Mouse (Mus musculus) hindbrain, embryonic 14.5 days (tissue): ENCODE measurements around the gene Ypel5. TPM values are rescaled to one million over a fixed set of nuclear protein-coding genes. Genes with fewer than 3 reads are reported as not detected.

Source experiments
- ATAC-seq: fragments of 200-750 bp; cut with Nextera tagmentation; 2 replicates; pipeline ENCODE4 v1.8.0; 2017; ENCODE audit warnings: moderate number of reproducible peaks, mild to moderate bottlenecking, moderate TSS enrichment, moderate library complexity; ENCODE audit not compliant: low FRiP score
- DNase-seq: peaks from one replicate; pipeline ENCODE4 v3.0.0-alpha.2; 2015; ENCODE audit warnings: low spot score
- H3K27ac ChIP-seq: fragments of 300-500 bp; sonication (generic); 2 replicates; pipeline ENCODE4 v1.5.1; 2014; ENCODE audit warnings: mild to moderate bottlenecking, moderate library complexity
- H3K27me3 ChIP-seq: fragments of 300-500 bp; sonication (generic); 2 replicates; pipeline ENCODE4 v1.6.1; 2014; ENCODE audit warnings: mild to moderate bottlenecking, low read length, mixed read lengths; ENCODE audit not compliant: control insufficient read depth, insufficient read depth
- H3K36me3 ChIP-seq: fragments of 300-500 bp; sonication (generic); replicated peaks from 2 replicates; pipeline ENCODE4 v1.6.1; 2014; ENCODE audit not compliant: control insufficient read depth, insufficient read depth
- H3K4me1 ChIP-seq: fragments of 300-500 bp; sonication (generic); replicated peaks from 2 replicates; pipeline ENCODE4 v1.6.1; 2014; ENCODE audit warnings: antibody characterized with exemption, low read length, mixed read lengths; ENCODE audit not compliant: control insufficient read depth, insufficient read depth
- H3K4me2 ChIP-seq: fragments of 300-500 bp; sonication (generic); replicated peaks from 2 replicates; pipeline ENCODE4 v1.6.1; 2014; ENCODE audit warnings: mild to moderate bottlenecking, moderate library complexity
- H3K4me3 ChIP-seq: fragments of 300-500 bp; sonication (generic); replicated peaks from 2 replicates; pipeline ENCODE4 v1.5.1; 2014; ENCODE audit warnings: mild to moderate bottlenecking, low read length
- H3K9ac ChIP-seq: fragments of 300-500 bp; sonication (generic); 2 replicates; pipeline ENCODE4 v1.6.1; 2014
- H3K9me3 ChIP-seq: fragments of 300-500 bp; sonication (generic); 2 replicates; pipeline ENCODE4 v1.6.1; 2016; ENCODE audit warnings: low read length; ENCODE audit not compliant: control insufficient read depth
- WGBS: fragments of 180-500 bp; shearing (Covaris S2); extraction: QIAGEN DNeasy Blood & Tissue Kit; methylation state at CpG from one replicate; pipeline ENCODE4 v1.1.7; 2014; 5-methylcytosine and 5-hydroxymethylcytosine counted together
- polyA plus RNA-seq: library from polyadenylated mRNA; unstranded; fragments of >200 nt; fragmentation: Nextera tagmentation; extraction: Ambion mirVana; gene quantifications from 2 replicates; pipeline ENCODE4 v1.2.1, GENCODE M21; 2014

Ypel5 gene
- polyA plus RNA-seq, 1 experiment from 2014 or later, result 118 TPM

DNA sequence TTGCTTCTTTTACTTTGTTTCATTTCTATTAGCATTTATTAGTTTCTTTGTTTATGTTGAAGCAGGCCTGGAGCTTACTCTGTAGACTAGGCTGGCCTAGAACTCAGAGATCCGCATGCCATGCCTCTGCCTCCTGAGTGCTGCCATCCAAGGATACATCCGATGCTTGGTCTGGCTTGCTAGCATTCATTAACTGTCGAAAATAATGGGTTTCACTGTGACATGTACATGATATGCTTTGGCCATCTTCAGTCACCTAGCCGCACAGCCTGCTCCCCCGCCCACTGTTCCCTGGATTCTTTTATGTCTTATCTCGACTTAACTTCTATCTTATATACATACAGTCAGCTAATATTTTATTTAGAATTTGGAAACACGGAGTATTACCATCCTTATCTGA, 60.8 kb downstream of the Ypel5 start:
- ATAC-seq, result no peak
- Histone ChIP-seq H3K4me3 (no peak overlapping the region), H3K27me3 (no peaks in the 10 kb centered on the region), H3K9me3 (no peaks in the 10 kb centered on the region), H3K4me1 (no peaks in the 10 kb centered on the region), H3K4me2 (no peak overlapping the region), H3K27ac (no peak overlapping the region), H3K36me3 (no peaks in the 10 kb centered on the region), H3K9ac (no peak overlapping the region)
- no peak for DNase-seq
- 96% methylated on average over 7 of the region's 7 CpGs for WGBS

DNA sequence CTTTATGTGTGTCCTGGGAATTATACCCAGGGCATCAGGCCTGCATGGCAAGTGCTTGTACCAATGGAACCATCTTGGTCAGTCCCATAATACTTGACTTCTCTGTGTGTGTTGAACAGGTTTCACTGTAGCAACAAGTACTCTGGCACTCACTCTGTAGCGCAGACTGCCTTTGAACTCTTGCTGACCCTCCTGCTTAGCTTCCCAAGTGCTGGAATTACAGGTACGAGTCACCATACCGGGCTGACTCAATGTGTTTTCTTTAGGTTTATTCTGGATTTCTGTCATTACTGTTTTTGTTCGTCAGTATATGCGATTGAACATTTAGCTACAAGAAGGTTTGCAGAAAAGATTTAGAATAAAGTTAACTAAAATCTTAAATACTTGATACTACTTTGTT, 61.7 kb downstream of the Ypel5 start:
- no peaks in the 10 kb centered on the region for H3K27me3 ChIP-seq
- H3K9me3 ChIP-seq, result no peaks in the 10 kb centered on the region
- no peaks in the 10 kb centered on the region for H3K4me1 ChIP-seq
- H3K27ac ChIP-seq, result no peak overlapping the region
- H3K4me2 ChIP-seq, result no peak overlapping the region
- 94% methylated on average over 5 of the region's 5 CpGs for WGBS
- no peaks in the 10 kb centered on the region for H3K36me3 ChIP-seq
- H3K9ac ChIP-seq, result no peak overlapping the region
- DNase-seq (no peak), ATAC-seq (no peak)
- H3K4me3 ChIP-seq, result no peak overlapping the region

DNA sequence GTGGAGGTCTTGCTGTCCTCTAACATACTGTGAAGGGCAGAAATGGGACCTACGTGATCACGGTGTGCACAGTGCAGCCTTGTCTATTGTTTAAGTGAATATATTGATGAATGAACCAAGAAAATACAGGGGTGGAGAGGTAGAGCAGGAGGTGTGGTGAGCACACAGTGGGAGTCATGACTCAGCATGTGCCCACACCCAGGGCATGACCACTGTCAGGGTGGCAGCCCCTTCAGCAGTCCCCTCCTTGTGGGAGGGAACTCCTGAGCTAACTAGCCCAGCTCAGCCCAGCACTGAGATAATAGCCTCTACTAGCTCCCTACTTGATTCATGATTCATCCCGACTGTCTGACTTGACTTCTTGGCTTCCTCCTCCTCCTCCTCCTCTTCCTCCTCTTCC, 62.5 kb downstream of the Ypel5 start:
- 57% methylated on average over 3 of the region's 3 CpGs for WGBS

More for the DNA sequence above, 62.5 kb downstream of the Ypel5 start:
- Histone ChIP-seq H3K36me3 (no peaks in the 10 kb centered on the region), H3K27ac (no peak overlapping the region), H3K27me3 (no peaks in the 10 kb centered on the region), H3K9ac (no peak overlapping the region), H3K4me1 (no peaks in the 10 kb centered on the region), H3K9me3 (no peaks in the 10 kb centered on the region), H3K4me2 (no peak overlapping the region), H3K4me3 (no peak overlapping the region)
- ATAC-seq, result no peak
- no peak for DNase-seq

Other genes starting within 250 kb of the Ypel5 start
- gene Alk, start 231.8 kb upstream of the Ypel5 start, polyA plus RNA-seq, result 2.9 and 3.2 TPM in 2 replicates
- gene Lbh, start 81.9 kb downstream of the Ypel5 start, polyA plus RNA-seq, result 6.4 and 8.1 TPM in 2 replicates